Mouse (Mus musculus): ENCODE results near the gene Rab34.

DNA sequence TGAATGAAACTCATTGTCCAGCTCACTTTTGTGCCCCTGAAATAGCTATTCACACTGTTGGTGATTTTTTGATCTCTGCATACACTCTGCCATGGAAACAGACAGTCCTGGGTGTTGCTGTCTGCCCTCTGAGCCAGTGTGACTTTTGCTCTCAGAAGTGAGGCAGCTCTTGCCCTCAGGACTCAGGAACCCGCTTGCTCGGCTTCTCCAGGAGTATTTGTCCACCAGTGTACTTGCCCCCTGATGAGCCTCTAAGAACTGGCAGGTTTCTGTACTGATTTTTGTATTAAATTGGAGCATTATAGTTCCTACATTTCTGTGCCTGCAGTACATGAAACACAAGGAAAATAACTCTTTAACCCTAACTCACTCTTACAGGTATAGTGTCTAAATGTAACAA lies 44.7 kb upstream of the Rab34 start:
- no peak for TF ChIP-seq CTCF (IDR thresholded peaks at IDR 0.05; ENCODE audit: control insufficient read depth, insufficient read depth, insufficient read length)
- no peak for TF ChIP-seq MAX (IDR thresholded peaks at IDR 0.05)
- no peak for TF ChIP-seq USF1 (IDR thresholded peaks at IDR 0.05; ENCODE audit: low read depth)
- no peak for TF ChIP-seq MYOD1 (IDR thresholded peaks at IDR 0.05; ENCODE audit: control insufficient read depth, insufficient read length, low read depth)
- no peak for TF ChIP-seq FOSL1 (IDR thresholded peaks at IDR 0.05; ENCODE audit: insufficient read depth, low read length, poor library complexity, severe bottlenecking)
- no peak for TF ChIP-seq CEBPB (IDR thresholded peaks at IDR 0.05; ENCODE audit: low read depth)
- no peak for TF ChIP-seq MYOG (IDR thresholded peaks at IDR 0.05; ENCODE audit: control insufficient read depth, extremely low read depth, insufficient read length)
